In the genomic region with DNA sequence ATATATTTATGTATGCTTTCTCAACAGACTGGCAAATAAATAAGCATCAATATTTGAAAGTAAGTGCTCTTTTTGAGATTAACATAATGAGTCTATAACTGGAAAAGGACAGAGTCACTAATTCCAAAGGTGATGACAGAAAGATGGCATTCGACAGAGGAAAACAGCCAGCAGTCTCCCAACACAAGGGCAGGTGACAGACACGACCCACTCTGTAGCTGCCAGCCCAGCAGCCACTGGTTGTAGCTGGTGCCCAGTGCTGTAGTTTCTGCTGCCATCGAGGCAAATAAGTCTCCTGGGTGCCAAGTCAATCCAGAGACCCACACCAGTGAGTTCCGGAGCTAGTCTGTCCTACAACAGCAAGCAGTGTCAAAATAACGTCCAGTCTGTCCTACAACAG, we compare ENCODE assay signal across 25 mouse cellular contexts.
A peak's percentile ranks its signal among the peaks of the same experiment; 100 is the strongest.
DNase-seq lines count a peak whose midpoint lies in the region; ATAC-seq and TF ChIP-seq lines count a peak whose summit lies in the region.
"Had no signal": no experiment of that assay in that cellular context is flagged by ENCODE, and none has a peak within 500 bp of the region (broad histone marks: within the 10 kb centered on the region; RNA-seq: fewer than 3 reads in every experiment).

No protein-coding gene starts in this region.

- TF ChIP-seq EP300 in heart, adult 2 months (IDR thresholded peaks at IDR 0.05; ENCODE audit: insufficient read depth, low read depth, low read length): 0 out of 2 replicates have a peak, but pooled peaks have one; percentile 9

- peak; percentile 72 for ATAC-seq in forebrain, embryonic 14.5 days
- ATAC-seq in forebrain, postnatal 0 days: no peak
- no peak for ATAC-seq in heart, embryonic 12.5 days (ENCODE audit: insufficient number of reproducible peaks, low FRiP score)
- 0 out of 2 replicates have a peak, but pooled peaks have one; percentile 69 for ATAC-seq in heart, embryonic 16.5 days (replicated peaks; ENCODE audit: extremely low read depth, insufficient read depth, low FRiP score)
- ATAC-seq: inflammation-experienced regulatory T-cells, adult 6 months had no signal

- H3K4me2 ChIP-seq in forebrain, embryonic 14.5 days (ENCODE audit: low read length): no peak overlapping the region
- no peak overlapping the region for H3K4me2 ChIP-seq in forebrain, postnatal 0 days (ENCODE audit: low read depth)
- no peak overlapping the region for H3K4me2 ChIP-seq in heart, embryonic 12.5 days
- H3K4me2 ChIP-seq in heart, embryonic 16.5 days (ENCODE audit: low read depth, low read length): no peak overlapping the region; the same call in 1 of the 2 replicates
- H3K4me2 ChIP-seq: embryonic facial prominence, embryonic 13.5 days; hindbrain, embryonic 14.5 days; liver, embryonic 15.5 days; neural tube, embryonic 12.5 days had no signal

- no peaks in the 10 kb centered on the region for H3K36me3 ChIP-seq in forebrain, embryonic 14.5 days (ENCODE audit: control insufficient read depth, insufficient read depth, low read length)
- H3K36me3 ChIP-seq in forebrain, postnatal 0 days (ENCODE audit: insufficient read depth): no peaks in the 10 kb centered on the region
- peaks cover 3% of the 10 kb centered on the region; the same call in 1 of the 2 replicates for H3K36me3 ChIP-seq in heart, adult 2 months (ENCODE audit: control insufficient read depth, insufficient read depth, low read length)
- H3K36me3 ChIP-seq in heart, embryonic 12.5 days: no peaks in the 10 kb centered on the region
- H3K36me3 ChIP-seq in heart, embryonic 16.5 days (ENCODE audit: control insufficient read depth, insufficient read depth): no peaks in the 10 kb centered on the region
- H3K36me3 ChIP-seq: embryonic facial prominence, embryonic 13.5 days; limb, embryonic 10.5 days; liver, embryonic 15.5 days; neural tube, embryonic 12.5 days had no signal

- H3K9me3 ChIP-seq in forebrain, embryonic 14.5 days (replicated peaks; ENCODE audit: control insufficient read depth, low read length): no peaks in the 10 kb centered on the region
- H3K9me3 ChIP-seq in forebrain, postnatal 0 days (ENCODE audit: low read length): no peaks in the 10 kb centered on the region
- no peaks in the 10 kb centered on the region for H3K9me3 ChIP-seq in heart, embryonic 12.5 days (replicated peaks)
- H3K9me3 ChIP-seq in heart, embryonic 16.5 days (replicated peaks; ENCODE audit: control insufficient read depth, low read length): no peaks in the 10 kb centered on the region
- H3K9me3 ChIP-seq: embryonic facial prominence, embryonic 13.5 days; limb, embryonic 10.5 days; liver, embryonic 15.5 days; neural tube, embryonic 12.5 days had no signal

- peaks cover 4% of the 10 kb centered on the region; the same call in 1 of the 2 replicates for H3K4me1 ChIP-seq in forebrain, embryonic 14.5 days (ENCODE audit: control insufficient read depth, insufficient read depth, low read length)
- peaks cover 4% of the 10 kb centered on the region; the same call in 1 of the 2 replicates for H3K4me1 ChIP-seq in forebrain, postnatal 0 days (ENCODE audit: insufficient read depth)
- peaks cover 2% of the 10 kb centered on the region; the same call in 1 of the 2 replicates for H3K4me1 ChIP-seq in heart, adult 2 months (ENCODE audit: control insufficient read depth, insufficient read depth, low read length)
- peaks cover 10% of the 10 kb centered on the region for H3K4me1 ChIP-seq in heart, embryonic 12.5 days (replicated peaks)
- H3K4me1 ChIP-seq in heart, embryonic 16.5 days (ENCODE audit: control insufficient read depth, insufficient read depth, low read length): peaks cover 10% of the 10 kb centered on the region
- H3K4me1 ChIP-seq: embryonic facial prominence, embryonic 13.5 days; limb, embryonic 10.5 days; liver, embryonic 15.5 days; neural tube, embryonic 12.5 days had no signal

- intact Hi-C loops in heart, adult 2 months (cut with DNase I): no loop called here

- H3K79me2 ChIP-seq in heart, adult 2 months (replicated peaks; ENCODE audit: control insufficient read depth, insufficient read depth, low read length): no peaks in the 10 kb centered on the region

- no peak overlapping the region for H3K4me3 ChIP-seq in forebrain, embryonic 14.5 days (ENCODE audit: low read depth, low read length)
- H3K4me3 ChIP-seq in forebrain, postnatal 0 days (ENCODE audit: low read depth, low read length): no peak overlapping the region
- H3K4me3 ChIP-seq in heart, adult 2 months: no peak overlapping the region
- no peak overlapping the region for H3K4me3 ChIP-seq in heart, embryonic 12.5 days
- H3K4me3 ChIP-seq in heart, embryonic 16.5 days (ENCODE audit: low read length): no peak overlapping the region
- H3K4me3 ChIP-seq: embryonic facial prominence, embryonic 13.5 days; erythroblast, embryonic 14.5 days; limb, embryonic 10.5 days; liver, embryonic 15.5 days; neural tube, embryonic 12.5 days had no signal

- no peak for TF ChIP-seq POLR2A in heart, adult 2 months (IDR thresholded peaks at IDR 0.05; ENCODE audit: insufficient read depth, low read depth, low read length)

- TF ChIP-seq CTCF in forebrain, postnatal 0 days (IDR thresholded peaks at IDR 0.05; ENCODE audit: low read depth): no peak
- no peak for TF ChIP-seq CTCF in heart, adult 2 months (IDR thresholded peaks at IDR 0.05)

- no peak overlapping the region for H3K9ac ChIP-seq in forebrain, embryonic 14.5 days (ENCODE audit: low read length)
- no peak overlapping the region for H3K9ac ChIP-seq in forebrain, postnatal 0 days
- no peak overlapping the region for H3K9ac ChIP-seq in heart, adult 2 months (ENCODE audit: low read depth, low read length)
- H3K9ac ChIP-seq in heart, embryonic 12.5 days: no peak overlapping the region
- H3K9ac ChIP-seq in heart, embryonic 16.5 days (ENCODE audit: low read length): no peak overlapping the region
- H3K9ac ChIP-seq: embryonic facial prominence, embryonic 13.5 days; hindbrain, embryonic 14.5 days; liver, embryonic 15.5 days; neural tube, embryonic 12.5 days had no signal

- no peak overlapping the region for H3K27ac ChIP-seq in forebrain, embryonic 14.5 days (ENCODE audit: low read depth, low read length)
- H3K27ac ChIP-seq in forebrain, postnatal 0 days (ENCODE audit: low read depth, low read length): no peak overlapping the region
- H3K27ac ChIP-seq in heart, adult 2 months: no peak overlapping the region; the same call in 1 of the 2 replicates
- no peak overlapping the region for H3K27ac ChIP-seq in heart, embryonic 12.5 days (ENCODE audit: poor library complexity, severe bottlenecking)
- H3K27ac ChIP-seq in heart, embryonic 16.5 days (ENCODE audit: low read length): peak overlapping the region; percentile 26; the same call in 1 of the 2 replicates
- H3K27ac ChIP-seq: embryonic facial prominence, embryonic 13.5 days; hindbrain, embryonic 14.5 days; kidney, postnatal 0 days; limb, embryonic 10.5 days; liver, embryonic 15.5 days; neural tube, embryonic 12.5 days had no signal

- WGBS in forebrain, embryonic 14.5 days: 69% methylated on average over 5 of the region's 5 CpGs
- WGBS in forebrain, postnatal 0 days: 58% methylated on average over 5 of the region's 5 CpGs
- 54% methylated on average over 5 of the region's 5 CpGs for WGBS in heart, adult 2 months
- WGBS in heart, embryonic 12.5 days: 53% methylated on average over 5 of the region's 5 CpGs
- 51% methylated on average over 5 of the region's 5 CpGs for WGBS in heart, embryonic 16.5 days

- peak; percentile 53 for DNase-seq in forebrain, embryonic 14.5 days (ENCODE audit: low spot score)
- DNase-seq in forebrain, postnatal 0 days: no peak
- DNase-seq in heart, adult 2 months: peak; percentile 19 to 24
- no peak for DNase-seq in kidney, postnatal 36 days
- no peak for DNase-seq in spleen, adult 18-20 months
- DNase-seq: adrenal gland, postnatal 14 days; cerebellum, adult 8-10 months; cerebellum, postnatal 36 days; embryo, embryonic 11 days; kidney, adult 2 months; liver; lung, postnatal 4 days; midbrain, embryonic 14.5 days; right cerebral cortex, postnatal 14 days; thymus, postnatal 4 days had no signal

- no peaks in the 10 kb centered on the region for H3K27me3 ChIP-seq in forebrain, embryonic 14.5 days (replicated peaks; ENCODE audit: control insufficient read depth, insufficient read depth, low read length)
- H3K27me3 ChIP-seq in forebrain, postnatal 0 days (ENCODE audit: insufficient read depth, low read length): no peaks in the 10 kb centered on the region
- H3K27me3 ChIP-seq in heart, adult 2 months (ENCODE audit: control insufficient read depth, insufficient read depth, low read length): no peaks in the 10 kb centered on the region
- H3K27me3 ChIP-seq in heart, embryonic 12.5 days (replicated peaks): no peaks in the 10 kb centered on the region
- no peaks in the 10 kb centered on the region for H3K27me3 ChIP-seq in heart, embryonic 16.5 days (ENCODE audit: control insufficient read depth, insufficient read depth, low read length)
- H3K27me3 ChIP-seq: embryonic facial prominence, embryonic 13.5 days; liver, embryonic 15.5 days; neural tube, embryonic 12.5 days had no signal

Comparison
In these comparisons a context has a peak if more than half of its experiments do, and no peak if none do; other contexts are left out.
1. ATAC-seq: peak in forebrain, embryonic 14.5 days (single experiment) and heart, embryonic 16.5 days (single experiment); none in forebrain, postnatal 0 days (single experiment) and heart, embryonic 12.5 days (single experiment).
2. DNase-seq: peak in forebrain, embryonic 14.5 days (single experiment) and heart, adult 2 months (2 of 2); none in forebrain, postnatal 0 days (single experiment), kidney, postnatal 36 days (0 of 2) and spleen, adult 18-20 months (0 of 2).